Mouse (Mus musculus): ENCODE measurements around the gene 4931423N10Rik. TPM values are rescaled to one million over a fixed set of nuclear protein-coding genes. Genes with fewer than 3 reads are reported as not detected.

Gene 4931423N10Rik
- polyA plus RNA-seq, 1 experiment from 2014 or later, result not detected

Other genes starting within 250 kb of the 4931423N10Rik start
- gene Abi1, start 167.2 kb upstream of the 4931423N10Rik start, polyA plus RNA-seq (2015; fragmentation: Nextera tagmentation; extraction: Ambion mirVana), result 41.7 and 45.6 TPM in 2 replicates
- gene Acbd5, start 139.3 kb upstream of the 4931423N10Rik start, polyA plus RNA-seq (2015; fragmentation: Nextera tagmentation; extraction: Ambion mirVana), result 36.9 and 39.8 TPM in 2 replicates
- gene Mastl, start 51.5 kb upstream of the 4931423N10Rik start, polyA plus RNA-seq (2015; fragmentation: Nextera tagmentation; extraction: Ambion mirVana), result 9.7 and 9.8 TPM in 2 replicates
- gene Yme1l1, start 51.1 kb upstream of the 4931423N10Rik start, polyA plus RNA-seq (2015; fragmentation: Nextera tagmentation; extraction: Ambion mirVana), result 81.1 and 89.1 TPM in 2 replicates
- gene Nxph2, start 113.8 kb downstream of the 4931423N10Rik start, polyA plus RNA-seq (2015; fragmentation: Nextera tagmentation; extraction: Ambion mirVana), result not detected in 2 replicates